In the genomic region with DNA sequence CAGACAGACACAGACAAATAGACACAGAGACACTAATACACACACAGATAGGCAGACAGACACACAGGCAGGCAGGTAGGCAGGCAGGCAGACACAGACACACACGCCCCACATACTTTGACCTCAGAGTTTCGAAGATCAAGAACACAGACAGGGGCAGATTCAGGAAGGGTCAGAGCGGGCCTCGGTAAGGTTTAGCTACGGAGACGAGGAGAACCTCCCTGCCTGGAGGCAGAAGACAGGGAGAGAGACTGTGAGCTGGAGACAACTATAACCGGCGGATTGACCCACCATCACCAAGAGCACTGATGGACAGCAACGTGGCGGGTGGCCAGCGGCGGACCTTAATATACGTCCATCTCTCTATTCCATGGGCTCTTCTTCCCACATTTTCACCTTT, we compare ENCODE assay signal across 8 mouse cellular contexts. TPM values are rescaled to one million over a fixed set of nuclear protein-coding genes. Genes with fewer than 3 reads are reported as not detected.
DNase-seq lines count a peak whose midpoint lies in the region; ATAC-seq and TF ChIP-seq lines count a peak whose summit lies in the region.

No protein-coding gene starts in this region.

- no peak for DNase-seq in heart, adult 18-20 months
- DNase-seq in urinary bladder, postnatal 25 days (ENCODE audit: low spot score) = no peak
- DNase-seq in spleen, postnatal 4 days (ENCODE audit: low spot score in 2 of 2) = no peak

- H3K27ac ChIP-seq in heart, embryonic 13.5 days (replicated peaks) = peak overlapping the region; percentile 88
- H3K27ac ChIP-seq in embryonic fibroblast, embryonic 13.5 days (ENCODE audit: insufficient read depth, low read length) = peak overlapping the region; percentile 66
- peak overlapping the region; percentile 64 for H3K27ac ChIP-seq in kidney, embryonic 16.5 days (ENCODE audit: low read length)

- H3K9me3 ChIP-seq in heart, embryonic 13.5 days = no peaks in the 10 kb centered on the region
- no peaks in the 10 kb centered on the region for H3K9me3 ChIP-seq in kidney, embryonic 16.5 days (ENCODE audit: low read length)

- H3K4me3 ChIP-seq in heart, embryonic 13.5 days = peak overlapping the region; percentile 53
- H3K4me3 ChIP-seq in embryonic fibroblast, embryonic 13.5 days (ENCODE audit: insufficient read depth, low read length) = no peak overlapping the region
- H3K4me3 ChIP-seq in kidney, embryonic 16.5 days (ENCODE audit: low read length) = peak overlapping the region; percentile 48
- H3K4me3 ChIP-seq in myocyte = peak overlapping the region; percentile 12

- peak; percentile 40; the same call in 1 of the 2 replicates for TF ChIP-seq POLR2A in embryonic fibroblast, embryonic 13.5 days (IDR thresholded peaks at IDR 0.05; ENCODE audit: low read depth, low read length)
- TF ChIP-seq POLR2A in myocyte (IDR thresholded peaks at IDR 0.05; ENCODE audit: insufficient read length, low read depth) = no peak

- no peaks in the 10 kb centered on the region for H3K79me2 ChIP-seq in myocyte (ENCODE audit: control insufficient read depth, insufficient read depth)

- H3K36me3 ChIP-seq in heart, embryonic 13.5 days = no peaks in the 10 kb centered on the region
- H3K36me3 ChIP-seq in kidney, embryonic 16.5 days (ENCODE audit: insufficient read depth, low read length) = no peaks in the 10 kb centered on the region
- H3K36me3 ChIP-seq in myocyte (ENCODE audit: control insufficient read depth, insufficient read depth) = no peaks in the 10 kb centered on the region

- no peak for ATAC-seq in heart, embryonic 13.5 days (ENCODE audit: extremely low read depth, insufficient number of reproducible peaks, low FRiP score, low TSS enrichment)
- ATAC-seq in kidney, embryonic 16.5 days (ENCODE audit: low FRiP score, low TSS enrichment) = no peak
- no peak for ATAC-seq in inflammation-experienced regulatory T-cells, adult 6 months

- WGBS in heart, embryonic 13.5 days = 5% methylated on average over 13 of the region's 13 CpGs
- 6% methylated on average over 13 of the region's 13 CpGs for WGBS in kidney, embryonic 16.5 days

- H3K4me1 ChIP-seq in heart, embryonic 13.5 days = peaks cover 51% of the 10 kb centered on the region
- H3K4me1 ChIP-seq in embryonic fibroblast, embryonic 13.5 days (ENCODE audit: control insufficient read depth, insufficient read depth, low read length) = peaks cover 14% of the 10 kb centered on the region
- H3K4me1 ChIP-seq in kidney, embryonic 16.5 days (ENCODE audit: insufficient read depth, low read length) = peaks cover 35% of the 10 kb centered on the region

- H3ac ChIP-seq in myocyte (ENCODE audit: control insufficient read depth, insufficient read length) = peak overlapping the region; percentile 58

- H3K4me2 ChIP-seq in heart, embryonic 13.5 days = peak overlapping the region; percentile 82
- peak overlapping the region; percentile 77 for H3K4me2 ChIP-seq in kidney, embryonic 16.5 days (replicated peaks; ENCODE audit: low read depth, low read length)
- peak overlapping the region; percentile 82 for H3K4me2 ChIP-seq in myocyte (ENCODE audit: low read depth)

- TF ChIP-seq CTCF in embryonic fibroblast, embryonic 13.5 days (IDR thresholded peaks at IDR 0.05; ENCODE audit: borderline replicate concordance, insufficient read depth, low read length) = no peak

- peak overlapping the region; percentile 82 for H3K9ac ChIP-seq in heart, embryonic 13.5 days
- H3K9ac ChIP-seq in kidney, embryonic 16.5 days (replicated peaks; ENCODE audit: low read length) = peak overlapping the region; percentile 40

- H3K27me3 ChIP-seq in heart, embryonic 13.5 days (replicated peaks) = no peaks in the 10 kb centered on the region
- H3K27me3 ChIP-seq in kidney, embryonic 16.5 days (ENCODE audit: insufficient read depth, low read length) = no peaks in the 10 kb centered on the region
- no peaks in the 10 kb centered on the region for H3K27me3 ChIP-seq in myocyte (ENCODE audit: control insufficient read depth, insufficient read depth, insufficient read length)

TF ChIP-seq in myocyte, 11 proteins besides CTCF, POLR2A, EP300 and RAD21:
- no peak for TF ChIP-seq USF1 (IDR thresholded peaks at IDR 0.05; ENCODE audit: low read depth)
- TF ChIP-seq MAX (IDR thresholded peaks at IDR 0.05; ENCODE audit: low read depth) = no peak
- TF ChIP-seq CEBPB (IDR thresholded peaks at IDR 0.05; ENCODE audit: insufficient read depth, poor library complexity, severe bottlenecking) = no peak
- no peak for TF ChIP-seq TCF12 (IDR thresholded peaks at IDR 0.05; ENCODE audit: insufficient read depth, poor library complexity, severe bottlenecking)
- no peak for TF ChIP-seq SRF (IDR thresholded peaks at IDR 0.05; ENCODE audit: control insufficient read depth, insufficient read length, low read depth)
- no peak for TF ChIP-seq REST (IDR thresholded peaks at IDR 0.05; ENCODE audit: insufficient read depth, insufficient read length)
- TF ChIP-seq MYOD1 (IDR thresholded peaks at IDR 0.05; ENCODE audit: control insufficient read depth in 1 of 3, insufficient read length in 2 of 3, low read depth in 2 of 3) = no peak
- TF ChIP-seq TCF3 (IDR thresholded peaks at IDR 0.05; ENCODE audit: insufficient read length, low read depth) = no peak
- TF ChIP-seq POLR2AphosphoS2 (IDR thresholded peaks at IDR 0.05; ENCODE audit: insufficient read length, low read depth) = no peak
- TF ChIP-seq MYOG (IDR thresholded peaks at IDR 0.05; ENCODE audit: control insufficient read depth in 1 of 3, insufficient read depth in 1 of 3, insufficient read length in 2 of 3, low read depth in 2 of 3) = no peak
- TF ChIP-seq E2F4 (IDR thresholded peaks at IDR 0.05; ENCODE audit: insufficient read depth) = no peak

RNA-seq across cellular contexts. Expression of a gene that starts 50.1 kb away (rescaled TPM):
- 9.0 and 9.2 TPM in 2 replicates for polyA plus RNA-seq in heart, embryonic 13.5 days (2015; fragmentation: Nextera tagmentation; extraction: Ambion mirVana)
- total RNA-seq in heart, adult 18-20 months (2021) = 10 to 100 TPM in 1 of 2 experiments, 1 to 10 TPM in 1; 8.5 to 12.2 TPM
- polyA plus RNA-seq in embryonic fibroblast, embryonic 13.5 days (2011; ENCODE audit: insufficient read length, low read depth, missing spikeins) = 27.2 and 29.5 TPM in 2 replicates
- 8.3 and 11.6 TPM in 2 replicates for polyA plus RNA-seq in kidney, embryonic 16.5 days (2015; fragmentation: Nextera tagmentation; extraction: Ambion mirVana)
- polyA plus RNA-seq in myocyte (2012; fragmentation: generic; extraction: Trizol) = 24.7 TPM
- polyA plus RNA-seq in inflammation-experienced regulatory T-cells, adult 6 months (2017; shearing (Covaris generic)) = 1 to 10 TPM; 1.9 to 5.7 (median 4.4) TPM
